Mouse (Mus musculus) forebrain, embryonic 16.5 days (tissue): ENCODE measurements around the gene Zfp408. TPM values are rescaled to one million over a fixed set of nuclear protein-coding genes. Genes with fewer than 3 reads are reported as not detected.

ENCODE experiments used
- polyA plus RNA-seq: library from polyadenylated mRNA; unstranded; fragments of >200 nt; fragmentation: Nextera tagmentation; extraction: Ambion mirVana; gene quantifications from 2 replicates; pipeline ENCODE4 v1.2.1, GENCODE M21; 2015

Zfp408 gene
- polyA plus RNA-seq, 1 experiment from 2014 or later = 16.2 TPM

Other genes starting within 250 kb of the Zfp408 start
- 163 and 187 TPM in 2 replicates for gene 1110051M20Rik, start 205.1 kb downstream of the Zfp408 start, polyA plus RNA-seq
- 4.5 and 5.9 TPM in 2 replicates for gene Lrp4, start 192.3 kb downstream of the Zfp408 start, polyA plus RNA-seq
- gene Ckap5, start 123.0 kb downstream of the Zfp408 start, polyA plus RNA-seq = 133 and 141 TPM in 2 replicates
- 0.16 TPM in 1 of 2 replicates, not detected in the other for gene F2, start 13.4 kb downstream of the Zfp408 start, polyA plus RNA-seq
- gene Arhgap1, start 69 bp upstream of the Zfp408 start, polyA plus RNA-seq = 99.2 and 99.4 TPM in 2 replicates
- 43.6 and 45.0 TPM in 2 replicates for gene Atg13, start 60.8 kb upstream of the Zfp408 start, polyA plus RNA-seq
- gene Harbi1, start 61.1 kb upstream of the Zfp408 start, polyA plus RNA-seq = 20.9 and 22.5 TPM in 2 replicates
- 23.5 and 25.5 TPM in 2 replicates for gene Ambra1, start 80.3 kb upstream of the Zfp408 start, polyA plus RNA-seq